Mouse (Mus musculus): Measurements from ENCODE around the gene Erbb2.

Gene Erbb2

GRCm38 (mm10) chr11:98459071-98459741 is 46.9 kb downstream of the Erbb2 start:
- DNase-seq = no peak

DNA sequence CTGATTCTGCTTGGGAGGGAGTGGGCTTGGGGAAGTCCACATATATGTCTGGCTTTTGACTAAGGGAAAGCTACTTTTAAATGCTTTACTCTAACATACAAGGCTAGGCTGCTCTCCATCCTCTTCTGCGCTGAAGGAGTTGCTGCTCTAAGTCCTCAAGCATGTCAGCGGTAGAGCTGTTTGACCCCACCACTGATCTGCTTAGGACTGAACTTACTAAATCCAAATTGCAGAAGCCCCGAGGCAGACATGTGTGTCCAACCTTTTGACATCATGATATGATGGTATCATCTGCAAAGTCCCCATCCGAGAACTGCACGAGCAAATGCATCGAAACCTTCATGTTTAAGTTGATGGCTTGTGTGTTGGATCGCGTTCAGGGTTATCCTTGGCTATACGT is 47.6 kb downstream of the Erbb2 start:
- no peak for DNase-seq

- DNase-seq = no peak
Observed at GRCm38 (mm10) chr11:98461109-98461720, 48.9 kb downstream of the Erbb2 start.

DNA sequence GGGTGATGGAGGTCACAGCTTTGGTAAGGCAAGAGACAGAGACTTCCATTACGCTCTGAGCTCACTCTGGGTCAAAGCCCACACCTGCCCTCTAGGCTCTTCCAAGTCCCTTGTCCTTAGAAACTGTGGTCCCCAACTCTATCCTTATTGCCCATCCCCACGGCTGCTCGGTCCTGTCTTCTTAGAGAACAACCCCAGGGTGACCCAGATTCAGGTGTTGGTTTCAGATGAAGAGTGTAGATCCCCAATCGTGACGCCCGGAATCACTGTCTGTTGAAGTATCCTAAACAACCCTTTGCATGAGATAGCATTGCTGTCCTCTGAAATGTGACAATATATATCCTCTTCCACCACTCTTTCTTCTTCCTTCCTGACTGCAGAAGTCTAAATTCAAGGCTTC is 50.0 kb downstream of the Erbb2 start:
- DNase-seq = no peak

DNA sequence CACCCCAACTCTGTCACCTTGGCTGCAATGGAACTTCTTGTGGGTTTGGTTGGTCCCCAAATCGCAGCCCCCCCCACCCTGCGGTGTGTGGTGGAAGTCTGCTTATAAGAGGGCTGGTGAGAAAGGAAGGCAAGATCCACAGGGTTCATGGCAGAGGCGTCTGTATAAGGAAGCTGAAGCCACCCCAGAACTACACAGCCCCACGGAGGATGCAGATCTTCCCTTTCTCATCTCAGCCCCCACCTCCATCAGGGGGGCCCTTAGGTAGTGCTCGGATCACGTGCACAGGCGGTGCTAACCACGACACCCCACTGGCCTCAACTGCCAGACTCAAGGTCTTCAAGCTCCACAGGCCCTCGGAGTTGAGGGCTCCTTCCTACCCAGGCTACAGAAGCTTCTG is 51.6 kb downstream of the Erbb2 start:
- no peak for DNase-seq

DNA sequence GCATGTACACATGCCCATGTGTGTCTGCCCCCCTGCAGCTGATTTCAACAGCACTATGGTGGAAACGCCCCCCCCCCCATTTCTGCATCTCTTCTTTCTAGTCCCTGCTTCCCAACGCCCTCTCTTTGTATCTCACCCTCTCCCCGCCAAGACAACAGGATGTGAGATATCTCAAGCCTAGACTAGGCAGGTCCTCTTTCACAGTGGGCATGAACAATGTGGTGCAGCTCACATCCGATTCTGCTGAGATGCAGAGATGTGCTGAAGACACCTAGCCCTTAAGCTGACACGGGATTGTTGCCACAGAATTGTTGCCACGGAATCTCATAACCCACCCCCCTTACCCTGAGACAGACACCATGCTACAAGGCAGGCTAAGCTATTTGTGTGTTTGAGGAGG is 52.2 kb downstream of the Erbb2 start:
- no peak for DNase-seq

DNA sequence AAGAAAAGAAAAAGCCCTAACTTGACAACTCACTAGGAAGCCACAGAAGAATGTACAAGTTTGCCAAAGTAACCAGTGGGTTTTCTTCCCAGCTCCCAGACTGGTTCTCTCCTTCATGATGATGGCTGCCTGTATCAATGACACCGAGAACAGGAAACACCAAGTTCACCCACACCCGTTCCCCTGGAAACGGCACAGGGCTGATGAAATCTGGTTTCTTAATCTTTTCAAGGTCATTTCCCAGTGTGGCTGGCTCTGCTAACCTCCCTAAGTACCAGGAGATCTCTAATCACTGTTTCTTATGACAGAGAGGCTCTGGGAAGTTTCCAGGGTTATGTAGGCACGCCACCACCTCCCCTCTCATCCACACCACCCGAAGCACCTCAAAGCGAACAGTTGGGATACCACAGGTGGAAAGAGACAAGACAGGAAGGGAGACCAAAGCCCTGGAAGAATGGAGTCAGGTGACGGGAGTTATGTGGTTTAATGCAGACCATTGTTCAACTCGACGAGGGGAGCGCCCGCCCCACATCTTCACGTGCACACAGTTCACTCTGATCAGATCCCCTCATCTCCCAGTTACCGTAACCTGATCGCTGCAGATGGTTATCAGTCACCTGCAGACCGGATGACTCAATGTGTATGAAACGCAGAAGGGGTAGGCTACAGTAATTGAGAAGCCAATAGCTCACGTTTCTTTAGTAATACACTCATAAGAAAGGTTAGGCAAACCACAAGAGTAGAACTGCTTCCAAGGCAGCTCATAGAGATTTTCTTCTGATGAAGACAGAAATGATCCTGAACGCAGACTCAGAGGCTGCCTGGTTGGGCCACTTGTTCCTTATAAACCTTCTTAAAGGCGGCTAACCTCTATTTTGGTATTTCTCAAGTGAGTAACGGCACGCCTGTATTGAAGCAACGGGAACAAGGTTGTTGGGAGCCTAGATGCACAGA is 57.8 kb downstream of the Erbb2 start:
- no peak for DNase-seq

DNA sequence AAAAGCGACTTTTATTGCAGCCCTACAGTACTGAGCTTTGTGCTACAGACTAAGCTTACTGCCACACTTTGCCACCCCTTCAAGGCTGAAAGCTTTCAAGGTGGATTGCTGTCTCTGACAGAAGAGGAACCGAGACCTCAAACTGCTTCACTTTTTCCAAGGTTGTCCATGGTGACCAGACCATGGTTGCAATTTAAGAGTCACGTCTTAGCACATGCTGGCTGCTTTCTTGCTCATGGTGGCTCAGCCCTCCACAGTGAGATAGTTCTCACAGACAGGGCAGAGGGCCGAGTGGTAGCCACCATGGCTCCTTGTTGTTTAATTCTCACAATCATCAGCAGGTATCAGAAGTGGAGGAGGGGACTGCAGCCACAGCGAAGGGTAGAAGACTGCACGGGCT is 58.5 kb downstream of the Erbb2 start:
- no peak for DNase-seq

DNA sequence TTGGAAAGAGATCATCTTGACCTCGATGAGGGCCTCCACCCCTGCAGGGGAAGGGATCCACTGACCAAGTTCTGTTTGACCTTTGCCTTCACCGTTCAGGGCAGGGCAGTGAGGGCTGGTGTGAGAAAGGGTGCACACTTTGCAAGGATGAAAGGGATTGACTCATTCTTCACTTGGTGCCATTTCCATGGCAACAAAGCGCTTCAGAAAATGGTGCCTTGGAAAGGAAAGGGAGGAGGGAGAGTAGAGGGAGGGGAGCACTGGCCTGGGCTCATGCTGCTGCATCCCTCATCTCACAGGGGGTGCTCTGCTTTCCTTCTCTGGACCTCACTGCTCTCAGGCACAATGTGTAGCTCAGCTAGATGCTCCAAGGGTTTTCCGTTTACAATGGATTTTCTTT is 60.4 kb downstream of the Erbb2 start:
- DNase-seq = no peak

GRCm38 (mm10) chr11:98473916-98474479 is 61.7 kb downstream of the Erbb2 start:
- DNase-seq = no peak

DNA sequence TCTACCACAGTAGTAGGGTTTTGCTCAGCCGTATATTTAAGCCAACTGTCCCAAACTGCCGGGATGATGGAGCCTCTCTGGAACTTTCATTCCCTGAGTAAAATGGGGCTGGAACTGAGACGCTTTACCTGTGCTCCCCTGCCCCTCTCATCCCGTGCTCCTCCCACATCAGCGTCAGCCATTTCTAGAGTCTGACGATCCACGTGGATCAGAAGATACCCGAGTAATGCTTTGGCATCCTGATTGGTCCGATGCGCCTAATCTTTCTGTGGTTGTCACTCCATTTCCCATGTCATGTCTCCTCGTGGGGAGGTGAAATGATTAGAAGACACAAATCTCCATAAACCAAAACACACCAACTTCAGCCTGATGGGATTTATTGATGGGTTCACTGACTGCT is 62.7 kb downstream of the Erbb2 start:
- DNase-seq = no peak

- DNase-seq = no peak
Observed at GRCm38 (mm10) chr11:98475630-98476433, 63.6 kb downstream of the Erbb2 start.

DNA sequence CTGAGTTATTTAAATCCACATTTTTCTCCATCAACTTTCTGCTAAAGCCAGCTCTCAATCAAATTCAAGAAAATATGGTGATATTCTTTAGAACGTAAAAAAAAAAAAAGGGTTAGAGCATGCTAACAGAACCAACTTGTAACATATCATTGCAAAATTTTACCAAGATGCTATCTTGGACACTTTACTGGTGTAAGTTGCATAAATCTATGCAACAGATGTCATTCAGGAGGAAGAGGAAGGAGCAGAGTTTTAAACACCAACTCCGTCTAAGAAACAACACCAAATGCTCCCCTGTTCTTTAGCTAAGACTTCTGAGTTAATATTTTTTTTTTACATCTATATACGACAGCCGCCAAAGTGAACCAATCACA is 64.2 kb downstream of the Erbb2 start:
- no peak for DNase-seq

DNA sequence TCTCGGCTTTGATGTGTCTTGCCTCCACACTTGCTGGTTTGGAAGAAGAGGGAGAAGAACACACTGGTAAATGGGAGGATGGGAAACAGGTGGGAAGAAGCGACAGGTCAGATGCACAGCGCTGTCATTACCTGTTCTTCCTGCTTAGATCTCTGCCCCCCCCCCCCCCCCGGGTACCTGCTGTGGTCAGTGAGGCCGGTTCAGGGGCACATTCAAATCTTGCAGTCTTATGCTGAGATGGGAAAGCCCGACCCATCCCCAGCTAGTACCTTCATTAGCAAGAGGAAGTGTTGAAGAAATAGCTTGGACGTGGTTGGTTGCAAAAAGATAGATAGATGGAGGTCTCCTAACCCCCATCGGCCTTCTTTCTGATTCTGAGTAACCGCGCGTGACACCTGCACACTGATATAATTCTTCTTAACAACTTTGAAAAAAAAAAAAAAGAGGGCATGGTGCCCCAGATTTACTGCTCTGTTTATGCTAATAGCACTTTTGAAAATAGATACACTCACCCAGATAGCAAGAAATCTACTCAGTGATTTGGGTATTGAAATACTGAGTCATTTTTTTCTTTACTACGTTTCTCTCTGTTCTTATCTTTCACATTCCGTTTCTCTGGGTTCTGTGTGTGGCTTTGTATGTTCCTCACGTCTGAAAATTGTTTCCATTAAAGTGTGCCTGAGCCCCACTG is 64.9 kb downstream of the Erbb2 start:
- no peak for DNase-seq

DNA sequence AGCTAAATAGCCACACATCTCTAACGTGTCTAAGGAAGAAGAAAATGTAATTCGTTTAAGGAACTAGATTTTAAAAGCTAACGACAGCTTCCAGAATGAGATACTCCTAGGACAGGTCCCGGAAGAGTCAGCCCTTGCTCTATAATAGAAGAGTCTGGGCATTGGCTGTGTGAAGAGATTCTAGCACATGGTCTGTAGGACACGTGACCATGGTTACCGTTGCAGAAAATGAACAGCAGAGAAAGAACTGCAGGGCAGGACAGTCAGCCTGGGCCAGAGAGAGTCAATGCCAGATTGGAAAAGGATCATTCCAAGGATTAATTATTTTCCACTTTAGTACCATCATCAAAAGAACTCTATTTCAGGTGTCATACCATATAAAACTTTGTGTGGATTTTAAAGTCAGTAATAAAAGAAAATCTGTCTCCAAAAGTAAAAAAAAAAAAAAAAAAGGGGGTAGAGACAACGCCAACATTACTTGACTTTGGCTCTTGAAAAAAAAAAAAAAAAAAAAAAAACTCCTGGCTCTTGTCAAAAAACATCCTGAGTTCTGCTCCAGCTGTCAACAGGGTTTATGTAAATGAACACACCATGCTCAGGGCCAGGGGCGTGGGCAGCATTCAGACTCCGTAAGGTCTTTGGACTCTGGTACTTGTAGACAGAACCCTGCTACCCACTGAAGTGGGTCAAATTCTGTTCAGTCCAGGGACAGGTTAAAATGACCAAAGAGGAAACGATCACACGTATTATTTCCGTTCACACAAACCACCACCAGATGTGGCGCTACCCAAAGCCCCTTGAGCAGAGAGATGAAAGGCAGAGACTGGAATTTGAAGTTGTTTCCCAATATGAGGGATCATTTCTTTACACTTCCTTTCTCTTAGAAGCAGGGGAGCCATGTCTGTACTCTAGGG is 67.0 kb downstream of the Erbb2 start:
- DNase-seq = peak; percentile 28 to 44

DNA sequence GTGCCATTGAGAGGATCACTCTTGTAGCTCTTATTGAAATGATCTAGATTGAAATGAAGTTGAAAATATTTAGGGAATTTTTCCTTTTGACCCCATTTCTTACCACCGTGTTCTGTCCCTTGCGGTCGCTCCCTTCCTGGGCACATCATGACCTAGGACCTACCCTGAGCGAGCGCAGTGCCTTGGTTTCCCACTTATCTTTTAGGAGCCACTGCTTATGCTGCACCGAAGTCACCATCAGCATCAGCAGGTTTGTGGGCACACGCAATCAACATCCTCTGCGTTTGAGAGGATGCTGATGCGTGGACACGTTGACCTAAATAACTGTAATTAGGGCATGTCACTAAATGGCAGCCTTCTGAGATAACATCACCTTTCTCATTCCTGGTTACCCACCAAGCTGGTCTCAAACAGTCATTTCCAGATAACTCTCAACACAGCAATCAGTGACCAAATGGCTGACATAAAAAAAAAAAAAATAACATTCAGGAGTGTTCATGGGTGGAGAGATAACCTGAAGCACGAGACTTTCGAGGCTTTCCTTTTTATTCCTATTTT is 67.7 kb downstream of the Erbb2 start:
- DNase-seq = no peak

DNA sequence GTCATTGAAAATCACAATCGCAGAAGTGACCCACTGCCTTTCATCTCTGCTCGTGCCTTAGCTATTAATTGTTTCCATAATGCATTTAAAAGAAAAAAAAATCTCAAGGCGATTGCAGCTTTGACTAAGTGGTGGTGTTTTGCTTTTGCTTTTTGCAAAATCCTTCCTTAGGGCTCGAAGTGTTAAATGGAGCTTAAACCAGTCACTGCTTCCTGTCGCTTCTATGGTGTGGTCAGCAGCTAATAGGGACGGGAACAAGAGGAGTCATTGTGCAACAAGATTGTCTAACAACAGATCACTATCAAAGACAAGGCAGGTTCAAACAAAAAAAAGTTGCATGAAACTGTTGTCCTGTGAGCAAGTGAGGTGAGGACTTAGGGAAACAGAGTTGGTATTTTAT is 69.0 kb downstream of the Erbb2 start:
- DNase-seq = no peak

- no peak for DNase-seq
Observed at GRCm38 (mm10) chr11:98482067-98482466, 69.8 kb downstream of the Erbb2 start.

- no peak for DNase-seq
Observed at GRCm38 (mm10) chr11:98485749-98486148, 73.5 kb downstream of the Erbb2 start.
